13 mouse cellular contexts compared by ENCODE assay signal in the genomic region with DNA sequence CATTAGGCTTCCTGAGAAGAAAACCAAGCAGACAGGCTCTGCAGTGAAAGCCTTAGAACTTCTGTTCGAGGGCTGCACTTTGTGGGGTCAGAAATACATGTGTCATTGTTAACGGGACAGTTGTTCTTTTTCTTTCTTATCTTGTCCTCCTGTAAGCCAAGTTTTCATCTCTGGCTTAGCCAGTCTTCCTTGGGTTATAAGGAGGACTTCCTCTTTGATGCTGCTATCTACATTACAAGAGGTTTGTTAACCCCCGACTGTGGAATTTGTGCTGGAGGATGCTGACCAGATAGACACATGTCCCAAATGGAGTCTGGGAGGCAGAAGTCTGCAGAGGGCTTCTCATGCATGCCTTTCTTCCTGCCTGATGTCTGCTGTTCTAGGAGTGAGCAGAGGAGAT.
"Had no signal": no experiment of that assay in that cellular context is flagged by ENCODE, and none has a peak within 500 bp of the region (broad histone marks: within the 10 kb centered on the region; RNA-seq: fewer than 3 reads in every experiment).

No protein-coding gene starts in this region.

- H3K9me3 ChIP-seq: limb, embryonic 10.5 days; midbrain, embryonic 13.5 days; neural tube, embryonic 15.5 days had no signal

- H3K27me3 ChIP-seq: midbrain, embryonic 13.5 days; neural tube, embryonic 15.5 days had no signal

- H3K4me2 ChIP-seq: liver, embryonic 11.5 days; midbrain, embryonic 13.5 days; neural tube, embryonic 15.5 days had no signal

- H3K9ac ChIP-seq: midbrain, embryonic 13.5 days; neural tube, embryonic 15.5 days had no signal

- H3K27ac ChIP-seq: layer of hippocampus, adult 2 months; left cerebral cortex, adult 2 months; limb, embryonic 10.5 days; midbrain, embryonic 13.5 days; neural tube, embryonic 15.5 days; stomach, postnatal 0 days had no signal

- DNase-seq: kidney, adult 18-20 months; kidney, postnatal 10 days; kidney, postnatal 4 days; lung, postnatal 36 days; right cerebral cortex, adult 18-20 months; right cerebral cortex, postnatal 25 days had no signal

- H3K4me3 ChIP-seq: layer of hippocampus, adult 2 months; left cerebral cortex, adult 2 months; limb, embryonic 10.5 days; midbrain, embryonic 13.5 days; neural tube, embryonic 15.5 days had no signal

- ATAC-seq: midbrain, embryonic 13.5 days had no signal

- H3K36me3 ChIP-seq: limb, embryonic 10.5 days; midbrain, embryonic 13.5 days; neural tube, embryonic 15.5 days had no signal
